Mouse (Mus musculus) MEL (cell line): ENCODE results near the gene Sipa1l1. TPM values are rescaled to one million over a fixed set of nuclear protein-coding genes. Genes with fewer than 3 reads are reported as not detected.

Experiments used
- DNase-seq: peaks from one replicate; pipeline ENCODE4 v3.0.0; 2011; ENCODE audit warnings: low read depth, low spot score
- H3K27ac ChIP-seq: 2 replicates; pipeline ENCODE4 v1.5.1; 2012; ENCODE audit warnings: low read depth, mild to moderate bottlenecking, control low read depth, low read length, moderate library complexity; ENCODE audit not compliant: control insufficient read depth
- H3K27me3 ChIP-seq, 2 experiments: fragments of 150-350 bp in 1 of 2; sonication (generic) in 1 of 2; 2 replicates each; pipeline ENCODE4 v1.6.1; 2012; ENCODE audit warnings: low read length in 2 of 2, mild to moderate bottlenecking in 2 of 2, improper control_type of control experiment in 1 of 2, moderate library complexity in 1 of 2; ENCODE audit not compliant: insufficient read depth in 2 of 2, control insufficient read depth in 1 of 2
- H3K36me3 ChIP-seq, 2 experiments: 2 replicates each; pipeline ENCODE4 v1.6.1; 2012 to 2014; ENCODE audit warnings: low read length in 2 of 2, improper control_type of control experiment in 1 of 2, inconsistent platforms in 1 of 2, mild to moderate bottlenecking in 1 of 2; ENCODE audit not compliant: insufficient read depth in 2 of 2, control insufficient read depth in 1 of 2
- H3K4me1 ChIP-seq, 2 experiments: fragments of 150-350 bp in 1 of 2; sonication (generic) in 1 of 2; 2 replicates each; pipeline ENCODE4 v1.6.1; 2012; ENCODE audit warnings: low read length in 2 of 2, improper control_type of control experiment in 1 of 2, mild to moderate bottlenecking in 1 of 2; ENCODE audit not compliant: insufficient read depth in 2 of 2, control insufficient read depth in 1 of 2
- H3K4me3 ChIP-seq, 2 experiments: fragments of 150-350 bp in 1 of 2; sonication (generic) in 1 of 2; 2 replicates each; pipeline ENCODE4 v1.5.1; 2012; ENCODE audit warnings: low read depth in 2 of 2, low read length in 2 of 2, mild to moderate bottlenecking in 2 of 2, moderate library complexity in 2 of 2, control low read depth in 1 of 2, improper control_type of control experiment in 1 of 2; ENCODE audit not compliant: control insufficient read depth in 1 of 2, insufficient read depth in 1 of 2
- H3K79me2 ChIP-seq: 2 replicates; pipeline ENCODE4 v1.6.1; 2012; ENCODE audit warnings: mild to moderate bottlenecking, low read length, moderate library complexity; ENCODE audit not compliant: control insufficient read depth, poor library complexity, insufficient read depth
- H3K9ac ChIP-seq: 2 replicates; pipeline ENCODE4 v1.6.1; 2012; ENCODE audit warnings: low read depth, mild to moderate bottlenecking, control low read depth, low read length, moderate library complexity; ENCODE audit not compliant: control insufficient read depth, poor library complexity, severe bottlenecking
- H3K9me3 ChIP-seq: fragments of 150-350 bp; sonication (generic); replicated peaks from 2 replicates; pipeline ENCODE4 v1.6.1; 2012; ENCODE audit warnings: mild to moderate bottlenecking, low read length, improper control_type of control experiment, moderate library complexity; ENCODE audit not compliant: insufficient read depth
- BHLHE40 ChIP-seq: IDR thresholded peaks from 2 replicates; pipeline ENCODE4 v1.6.1; 2012; ENCODE audit warnings: low read depth, mild to moderate bottlenecking, inconsistent platforms, low read length, improper control_type of control experiment, borderline replicate concordance
- CTCF ChIP-seq, 3 experiments: IDR thresholded peaks in 2 of 3; conservative IDR thresholded peaks in 1 of 3; 2 replicates each; pipeline ENCODE4 v1.5.1; 2011 to 2012; ENCODE audit warnings: low read length in 3 of 3, low read depth in 2 of 3, mild to moderate bottlenecking in 2 of 3, improper control_type of control experiment in 1 of 3, inconsistent platforms in 1 of 3, mixed read lengths in 1 of 3, moderate library complexity in 1 of 3; ENCODE audit not compliant: control insufficient read depth in 1 of 3, insufficient read depth in 1 of 3, poor library complexity in 1 of 3, severe bottlenecking in 1 of 3
- EP300 ChIP-seq, 2 experiments: IDR thresholded peaks; 2 replicates each; pipeline ENCODE4 v1.6.1; 2011; ENCODE audit warnings: improper control_type of control experiment in 2 of 2, low read length in 2 of 2, low read depth in 1 of 2, mild to moderate bottlenecking in 1 of 2
- ETS1 ChIP-seq: IDR thresholded peaks from 2 replicates; pipeline ENCODE4 v1.6.1; 2012; ENCODE audit warnings: low read depth, mild to moderate bottlenecking, inconsistent platforms, low read length, improper control_type of control experiment, moderate library complexity
- GATA1 ChIP-seq: IDR thresholded peaks from 2 replicates; pipeline ENCODE4 v1.6.1; 2011; ENCODE audit warnings: low read depth, low read length, improper control_type of control experiment
- HCFC1 ChIP-seq: IDR thresholded peaks from 2 replicates; pipeline ENCODE4 v1.6.1; 2012; ENCODE audit warnings: low read depth, mild to moderate bottlenecking, inconsistent platforms, low read length, improper control_type of control experiment, moderate library complexity
- MAFK ChIP-seq: IDR thresholded peaks from 2 replicates; pipeline ENCODE4 v1.6.1; 2011; ENCODE audit warnings: low read depth, mild to moderate bottlenecking, low read length, improper control_type of control experiment, borderline replicate concordance
- MAX ChIP-seq: IDR thresholded peaks from 2 replicates; pipeline ENCODE4 v1.6.1; 2011; ENCODE audit warnings: low read length, improper control_type of control experiment
- MEF2A ChIP-seq: IDR thresholded peaks from 2 replicates; pipeline ENCODE4 v1.6.1; 2014; ENCODE audit warnings: low read depth, mild to moderate bottlenecking, inconsistent platforms, low read length, improper control_type of control experiment; ENCODE audit not compliant: poor library complexity, insufficient replicate concordance, severe bottlenecking; ENCODE audit errors: extremely low read depth
- MXI1 ChIP-seq: IDR thresholded peaks from 2 replicates; pipeline ENCODE4 v1.6.1; 2011; ENCODE audit warnings: mild to moderate bottlenecking, low read depth, low read length, improper control_type of control experiment
- MYB ChIP-seq: IDR thresholded peaks from 2 replicates; pipeline ENCODE4 v1.6.1; 2011; ENCODE audit warnings: mild to moderate bottlenecking, low read depth, low read length, improper control_type of control experiment
- MYC ChIP-seq: IDR thresholded peaks from 2 replicates; pipeline ENCODE4 v1.6.1; 2011; ENCODE audit warnings: low read depth, mild to moderate bottlenecking, low read length, improper control_type of control experiment, moderate library complexity
- NELFE ChIP-seq: IDR thresholded peaks from 2 replicates; pipeline ENCODE4 v1.6.1; 2011; ENCODE audit warnings: low read depth, low read length, improper control_type of control experiment
- NRF1 ChIP-seq: IDR thresholded peaks from 2 replicates; pipeline ENCODE4 v1.6.1; 2014; ENCODE audit warnings: low read depth, mild to moderate bottlenecking, inconsistent platforms, low read length, improper control_type of control experiment, moderate library complexity; ENCODE audit not compliant: poor library complexity, insufficient read depth, severe bottlenecking
- POLR2A ChIP-seq, 2 experiments: IDR thresholded peaks; 2 replicates each; pipeline ENCODE4 v1.6.1; 2011 to 2012; ENCODE audit warnings: low read length in 2 of 2, mild to moderate bottlenecking in 2 of 2, control low read depth in 1 of 2, improper control_type of control experiment in 1 of 2, low read depth in 1 of 2, moderate library complexity in 1 of 2; ENCODE audit not compliant: control insufficient read depth in 1 of 2, insufficient read depth in 1 of 2, poor library complexity in 1 of 2
- POLR2AphosphoS2 ChIP-seq: IDR thresholded peaks from 2 replicates; pipeline ENCODE4 v1.6.1; 2011; ENCODE audit warnings: low read length, improper control_type of control experiment
- POLR2AphosphoS5 ChIP-seq: IDR thresholded peaks from 2 replicates; pipeline ENCODE4 v1.6.1; 2012; ENCODE audit warnings: low read depth, borderline replicate concordance, mild to moderate bottlenecking, inconsistent platforms, low read length, moderate library complexity, mixed read lengths
- RCOR1 ChIP-seq: IDR thresholded peaks from 2 replicates; pipeline ENCODE4 v1.6.1; 2012; ENCODE audit warnings: low read depth, mild to moderate bottlenecking, inconsistent platforms, low read length, improper control_type of control experiment
- SIN3A ChIP-seq: IDR thresholded peaks from 2 replicates; pipeline ENCODE4 v1.6.1; 2012; ENCODE audit warnings: low read length, improper control_type of control experiment, inconsistent platforms
- TCF12 ChIP-seq: IDR thresholded peaks from 2 replicates; pipeline ENCODE4 v1.6.1; 2014; ENCODE audit warnings: low read depth, mild to moderate bottlenecking, inconsistent platforms, low read length, improper control_type of control experiment, moderate library complexity
- UBTF ChIP-seq: IDR thresholded peaks from 2 replicates; pipeline ENCODE4 v1.6.1; 2012; ENCODE audit warnings: low read depth, mild to moderate bottlenecking, inconsistent platforms, low read length, improper control_type of control experiment, moderate library complexity, borderline replicate concordance; ENCODE audit not compliant: insufficient read depth
- USF1 ChIP-seq: IDR thresholded peaks from 2 replicates; pipeline ENCODE4 v1.6.1; 2014; ENCODE audit warnings: low read depth, mild to moderate bottlenecking, inconsistent platforms, low read length, improper control_type of control experiment, moderate library complexity
- USF2 ChIP-seq, 2 experiments: IDR thresholded peaks; 2 replicates each; pipeline ENCODE4 v1.6.1; 2011 to 2012; ENCODE audit warnings: improper control_type of control experiment in 2 of 2, low read length in 2 of 2, borderline replicate concordance in 1 of 2, inconsistent platforms in 1 of 2, low read depth in 1 of 2, mild to moderate bottlenecking in 1 of 2; ENCODE audit not compliant: insufficient read depth in 1 of 2
- ZC3H11A ChIP-seq: IDR thresholded peaks from 2 replicates; pipeline ENCODE4 v1.6.1; 2012; ENCODE audit warnings: low read depth, mild to moderate bottlenecking, inconsistent platforms, low read length, improper control_type of control experiment
- ZKSCAN1 ChIP-seq: IDR thresholded peaks from 2 replicates; pipeline ENCODE4 v1.6.1; 2012; ENCODE audit warnings: low read depth, mild to moderate bottlenecking, inconsistent platforms, low read length, improper control_type of control experiment, moderate library complexity
- ZNF384 ChIP-seq: IDR thresholded peaks from 2 replicates; pipeline ENCODE4 v1.6.1; 2012; ENCODE audit warnings: low read depth, mild to moderate bottlenecking, inconsistent platforms, low read length, improper control_type of control experiment
- polyA plus RNA-seq, 2 experiments: library from polyadenylated mRNA; stranded (reverse) in 1 of 2; unstranded in 1 of 2; fragments of >175 nt in 1 of 2; fragments of >200 nt in 1 of 2; gene quantifications; 2 replicates each; pipeline versions ENCODE4 v1.2.1 to v1.2.4; 2012; ENCODE audit warnings: low replicate concordance in 2 of 2, low read depth in 1 of 2; ENCODE audit not compliant: insufficient read length in 2 of 2, insufficient read depth in 1 of 2, missing spikeins in 1 of 2
- total RNA-seq: library from RNA; depleted of rRNA; stranded (reverse); fragments of 300-350 nt; gene quantifications from 2 replicates; pipeline ENCODE4 v1.2.3, GENCODE M21; 2012

Gene Sipa1l1
- total and polyA plus RNA-seq, 3 experiments: 18.1 to 42.7 (median 19.3) TPM

DNA sequence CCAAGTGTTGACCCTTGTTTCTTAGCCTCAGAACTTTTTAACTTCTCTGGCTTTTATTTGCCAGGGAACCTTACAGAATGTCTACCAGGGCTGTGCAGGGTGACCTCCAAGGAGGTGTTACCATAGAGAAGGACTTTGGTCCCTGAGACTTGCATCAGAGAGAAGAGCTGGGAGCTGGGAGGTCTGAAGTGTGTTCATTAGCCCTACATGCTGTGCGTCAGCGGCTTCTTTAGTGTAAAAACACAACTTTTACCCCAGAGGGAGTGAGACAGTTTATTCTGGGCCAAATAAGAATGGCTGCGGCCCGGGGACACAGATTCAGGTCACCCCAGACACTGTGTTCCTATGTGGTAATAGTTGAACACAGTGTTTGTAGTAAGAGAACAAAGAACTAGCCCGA is 86.9 kb downstream of the Sipa1l1 start:
- Histone ChIP-seq H3K4me1 (peaks cover 6 to 11% of the 10 kb centered on the region in 2 experiments), H3K36me3 (peaks cover 0 to 21% of the 10 kb centered on the region in 2 experiments; a peak in 2 of 4 replicates), H3K9me3 (no peaks in the 10 kb centered on the region), H3K27ac (no peak overlapping the region), H3K79me2 (peaks cover 2% of the 10 kb centered on the region; the same call in 1 of the 2 replicates), H3K27me3 (no peaks in the 10 kb centered on the region), H3K9ac (no peak overlapping the region), H3K4me3 (no peak overlapping the region)
- TF ChIP-seq MYB (no peak), NELFE (no peak), ZC3H11A (no peak), ZNF384 (no peak), POLR2AphosphoS2 (no peak), ETS1 (no peak), SIN3A (no peak), USF2 (IDR thresholded peaks at IDR 0.05; ENCODE audit: borderline replicate concordance in 1 of 2, insufficient read depth in 1 of 2, low read depth in 1 of 2, low read length in 2 of 2) (no peak), CTCF (IDR thresholded peaks at IDR 0.05 in 2 of 3, conservative IDR thresholded peaks at IDR 0.05 in 1 of 3; ENCODE audit: control insufficient read depth in 1 of 3, insufficient read depth in 1 of 3, low read depth in 2 of 3, low read length in 3 of 3, poor library complexity in 1 of 3, severe bottlenecking in 1 of 3) (no peak), POLR2AphosphoS5 (no peak), EP300 (IDR thresholded peaks at IDR 0.05; ENCODE audit: low read depth in 1 of 2, low read length in 2 of 2) (no peak), UBTF (no peak), MYC (no peak), RCOR1 (no peak), MAX (no peak), MXI1 (no peak)
- DNase-seq: no peak

GRCm38 (mm10) chr12:82256921-82257500 is 87.9 kb downstream of the Sipa1l1 start:
- H3K27me3 ChIP-seq: no peaks in the 10 kb centered on the region
- no peak overlapping the region for H3K4me3 ChIP-seq
- DNase-seq: peak; percentile 61
- H3K4me1 ChIP-seq: peaks cover 6 to 11% of the 10 kb centered on the region in 2 experiments
- peaks cover 2% of the 10 kb centered on the region; the same call in 1 of the 2 replicates for H3K79me2 ChIP-seq
- TF ChIP-seq EP300 (IDR thresholded peaks at IDR 0.05; ENCODE audit: low read depth in 1 of 2, low read length in 2 of 2) (peak in 1 of 2 experiments; percentile 57; a peak in 1 of 4 replicates), SIN3A (no peak; the same call in 1 of the 2 replicates), POLR2A (IDR thresholded peaks at IDR 0.05; ENCODE audit: control insufficient read depth in 1 of 2, insufficient read depth in 1 of 2, low read depth in 1 of 2, low read length in 2 of 2, poor library complexity in 1 of 2) (no peak), CTCF (IDR thresholded peaks at IDR 0.05 in 2 of 3, conservative IDR thresholded peaks at IDR 0.05 in 1 of 3; ENCODE audit: control insufficient read depth in 1 of 3, insufficient read depth in 1 of 3, low read depth in 2 of 3, low read length in 3 of 3, poor library complexity in 1 of 3, severe bottlenecking in 1 of 3) (no peak), USF1 (no peak; the same call in 1 of the 2 replicates), POLR2AphosphoS2 (no peak), NRF1 (no peak), MAFK (no peak), ETS1 (peak; percentile 27; the same call in 1 of the 2 replicates), RCOR1 (peak; percentile 36; the same call in 1 of the 2 replicates), HCFC1 (0 out of 2 replicates have a peak, but pooled peaks have one; percentile 13), MYC (no peak), POLR2AphosphoS5 (no peak), BHLHE40 (no peak), ZKSCAN1 (no peak), MXI1 (no peak), GATA1 (peak; percentile 58), MEF2A (no peak), TCF12 (no peak)
- TF ChIP-seq, all 39 proteins: peak for 5
- peaks cover 0 to 21% of the 10 kb centered on the region in 2 experiments; a peak in 2 of 4 replicates for H3K36me3 ChIP-seq
- no peak overlapping the region for H3K9ac ChIP-seq
- peak overlapping the region; percentile 80 for H3K27ac ChIP-seq
- no peaks in the 10 kb centered on the region for H3K9me3 ChIP-seq
